Mouse (Mus musculus) adrenal gland, adult 2 months (tissue): Measurements from ENCODE around the gene March4. TPM values are rescaled to one million over a fixed set of nuclear protein-coding genes. Genes with fewer than 3 reads are reported as not detected.

Experiments used
- DNase-seq: peaks from one replicate; pipeline ENCODE4 v3.0.0; 2021
- polyA plus RNA-seq: library from polyadenylated mRNA; depleted of rRNA; stranded (reverse); fragments of >200 nt; gene quantifications from 2 replicates; pipeline ENCODE4 v1.2.3, GENCODE M21; 2012; rRNA removed
- total RNA-seq, 2 experiments: library from RNA; stranded (reverse); gene quantifications; 2 replicates each; pipeline ENCODE4 v1.2.3; 2021

March4 gene
- total and polyA plus RNA-seq, 3 experiments = 0.18 to 0.45 (median 0.35) TPM

DNA sequence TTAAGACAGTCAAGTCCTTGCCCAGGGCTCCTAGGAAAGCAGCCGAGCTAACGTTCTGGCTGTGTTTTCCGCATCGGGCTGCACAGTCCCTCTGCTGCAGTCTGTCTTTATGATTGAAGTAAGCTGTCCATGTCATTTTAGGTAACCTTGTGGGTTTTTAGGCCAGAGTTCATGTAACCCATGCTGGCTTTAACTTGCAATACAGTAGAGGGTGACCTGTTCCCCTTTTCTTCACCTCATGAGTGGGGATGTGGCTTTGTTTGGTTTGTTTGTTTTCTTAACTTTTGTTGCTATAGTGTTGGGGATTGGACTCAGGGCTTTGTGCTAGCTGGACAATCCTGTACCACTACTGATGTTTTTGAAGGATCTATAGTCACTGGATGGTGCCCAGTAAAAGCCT lies 146.3 kb downstream of the March4 start:
- DNase-seq = no peak

DNA sequence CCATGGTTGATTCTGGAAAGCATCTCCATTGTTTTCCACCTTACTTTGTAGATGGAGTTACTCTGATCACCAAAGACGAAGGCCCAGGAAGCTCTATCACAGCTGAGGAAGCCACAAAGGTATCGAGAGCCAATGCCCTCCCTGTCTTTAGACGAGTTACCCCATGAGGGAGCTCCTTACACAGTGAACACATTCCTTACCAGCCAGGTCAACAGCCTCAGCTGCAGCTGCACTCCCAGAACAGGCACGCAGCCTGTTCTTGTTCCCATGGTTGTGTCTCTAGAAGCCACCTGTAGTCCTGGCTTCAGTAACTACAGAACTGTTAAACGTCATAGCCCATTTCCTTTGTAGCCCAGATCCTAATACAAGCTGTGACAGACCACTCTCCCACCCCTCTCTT lies 153.1 kb downstream of the March4 start:
- no peak for DNase-seq

DNA sequence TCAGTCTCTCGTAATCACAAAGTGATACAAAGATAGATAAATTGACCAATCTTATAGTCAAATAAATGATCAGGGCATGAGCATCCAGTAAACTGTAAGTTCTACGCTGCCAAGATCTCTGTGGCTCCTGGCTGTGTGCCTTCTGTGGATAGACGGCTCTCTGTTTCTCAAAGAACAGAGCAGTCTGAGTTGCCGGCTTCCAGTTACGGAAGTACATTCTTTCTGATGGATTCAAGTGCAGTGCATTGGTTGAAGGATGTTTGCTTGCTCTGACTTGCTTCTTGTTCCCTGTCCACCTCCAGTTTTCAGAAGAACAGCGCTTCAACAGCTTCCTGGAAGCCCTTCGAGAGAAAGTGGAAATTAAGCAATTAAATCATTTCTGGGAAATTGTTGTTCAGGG lies 153.7 kb downstream of the March4 start:
- no peak for DNase-seq

DNA sequence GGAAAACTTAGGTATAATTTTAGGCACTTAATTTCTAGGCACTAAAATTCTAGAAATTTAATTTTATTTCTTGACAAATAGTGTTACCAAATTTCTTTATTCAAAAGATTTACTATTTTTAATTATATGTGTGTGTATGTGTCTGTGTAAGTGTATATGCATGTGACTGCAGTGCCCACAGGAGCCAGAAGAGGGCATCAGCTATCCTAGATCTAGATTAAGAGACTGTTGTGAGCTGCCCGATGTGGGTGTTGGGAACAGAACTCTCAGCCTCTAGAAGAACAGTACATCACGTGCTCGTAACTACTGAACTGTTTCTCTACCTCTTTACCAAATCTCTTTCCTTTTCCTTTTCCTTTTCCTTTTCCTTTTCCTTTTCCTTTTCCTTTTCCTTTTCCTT lies 156.2 kb downstream of the March4 start:
- no peak for DNase-seq

DNA sequence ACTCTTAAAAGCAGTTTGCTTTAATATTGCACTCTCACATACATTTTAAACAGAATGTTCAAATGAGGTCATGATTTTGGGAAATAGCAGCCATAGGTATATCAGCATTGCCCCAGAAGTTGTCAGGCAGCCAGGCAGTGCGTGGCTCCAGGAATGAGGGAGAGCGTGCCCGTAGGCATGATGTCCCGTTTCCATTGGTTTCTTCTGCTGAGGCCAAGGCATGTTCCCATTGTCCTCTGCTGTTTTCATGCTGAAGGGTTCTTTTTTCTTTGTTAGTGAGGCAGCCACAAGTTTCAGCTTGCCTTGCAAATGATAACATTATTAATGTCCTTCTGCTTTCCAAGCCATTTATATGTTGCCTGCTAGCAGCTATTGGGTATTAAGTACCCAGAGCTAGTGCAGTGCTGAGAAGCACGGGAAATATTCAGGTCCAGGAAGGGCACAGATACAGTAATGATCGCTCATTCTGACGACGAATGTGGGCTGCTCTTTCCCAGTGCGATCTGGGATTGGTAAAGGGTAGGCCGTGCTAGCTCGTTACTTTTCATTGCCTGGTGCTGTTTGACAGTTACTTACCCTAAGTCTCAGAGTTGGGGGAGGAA lies 156.9 kb downstream of the March4 start:
- no peak for DNase-seq

DNA sequence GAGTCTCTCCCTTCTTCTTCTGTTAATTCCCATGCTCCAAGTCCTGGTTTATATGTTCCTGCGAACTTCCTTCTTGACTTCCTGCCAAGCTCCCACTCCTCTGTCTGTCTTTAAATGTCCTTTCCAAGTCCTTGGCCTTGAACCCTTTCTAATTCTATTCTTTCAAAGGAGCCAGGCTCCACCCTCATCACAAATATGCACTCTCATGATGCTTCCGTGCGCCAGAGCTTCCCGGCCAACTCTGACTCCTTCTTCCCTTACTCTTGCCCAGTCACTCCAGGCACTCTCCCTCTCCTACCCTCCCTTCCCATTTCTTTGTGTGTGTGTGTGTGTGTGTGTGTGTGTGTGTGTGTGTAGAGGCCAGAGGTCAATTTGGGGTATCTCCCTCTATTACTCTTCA lies 158.6 kb downstream of the March4 start:
- DNase-seq = no peak

Other genes with a start within 250 kb of the March4 start
- gene Xrcc5, start 229.5 kb downstream of the March4 start, total RNA-seq = 10 to 100 TPM in 1 of 2 experiments, 1 to 10 TPM in 1; 7.4 to 13.3 TPM
- gene Xrcc5, start 229.5 kb downstream of the March4 start, polyA plus RNA-seq = 0.33 and 0.63 TPM in 2 replicates
- 10 to 100 TPM; 38.5 to 51.4 TPM for gene Smarcal1, start 46.3 kb upstream of the March4 start, total RNA-seq
- gene Smarcal1, start 46.3 kb upstream of the March4 start, polyA plus RNA-seq = 49.5 and 56.9 TPM in 2 replicates
- not detected for gene Ankar, start 163.6 kb upstream of the March4 start, total RNA-seq
- not detected in 2 replicates for gene Ankar, start 163.6 kb upstream of the March4 start, polyA plus RNA-seq
- gene Rpl37a, start 174.4 kb upstream of the March4 start, total RNA-seq = 1,000 to 10,000 TPM in 1 of 2 experiments, 100 to 1,000 TPM in 1; 836 to 1,053 TPM
- 128 and 138 TPM in 2 replicates for gene Rpl37a, start 174.4 kb upstream of the March4 start, polyA plus RNA-seq